11 mouse cellular contexts compared by ENCODE assay signal in genomic region chr13:83872887-83873286, GRCm38 (mm10).
DNase-seq lines count a peak whose midpoint lies in the region; ATAC-seq and TF ChIP-seq lines count a peak whose summit lies in the region.
"Had no signal": no experiment of that assay in that cellular context is flagged by ENCODE, and none has a peak within 500 bp of the region (broad histone marks: within the 10 kb centered on the region; RNA-seq: fewer than 3 reads in every experiment).

No protein-coding gene starts in this region.

- peak; percentile 68 for DNase-seq in brain, adult 2 months (ENCODE audit: low read depth, low spot score)
- peak; percentile 18 for DNase-seq in cerebellum, adult 9-11 months
- DNase-seq in forebrain, postnatal 0 days = peak; percentile 55
- no peak for DNase-seq in midbrain, embryonic 10.5 days (ENCODE audit: low spot score)
- no peak for DNase-seq in natural killer cell, adult 2 months (ENCODE audit: low spot score in 2 of 2)
- no peak for DNase-seq in heart, postnatal 14 days
- DNase-seq in gastrocnemius, adult 18-20 months (ENCODE audit: low spot score) = no peak
- DNase-seq: adrenal gland, postnatal 10 days had no signal

- H3K36me3 ChIP-seq in forebrain, postnatal 0 days (ENCODE audit: insufficient read depth) = no peaks in the 10 kb centered on the region
- no peaks in the 10 kb centered on the region for H3K36me3 ChIP-seq in midbrain, embryonic 10.5 days
- H3K36me3 ChIP-seq: embryonic facial prominence, embryonic 15.5 days; G1E; heart, embryonic 10.5 days had no signal

- no peak overlapping the region for H3K4me3 ChIP-seq in forebrain, postnatal 0 days (ENCODE audit: low read depth, low read length)
- peak overlapping the region; percentile 9; the same call in 1 of the 2 replicates for H3K4me3 ChIP-seq in midbrain, embryonic 10.5 days
- H3K4me3 ChIP-seq: embryonic facial prominence, embryonic 15.5 days; heart, embryonic 10.5 days had no signal

- no peak for TF ChIP-seq CTCF in forebrain, postnatal 0 days (IDR thresholded peaks at IDR 0.05; ENCODE audit: low read depth)

- peaks cover 5% of the 10 kb centered on the region; the same call in 1 of the 2 replicates for H3K4me1 ChIP-seq in forebrain, postnatal 0 days (ENCODE audit: insufficient read depth)
- H3K4me1 ChIP-seq in midbrain, embryonic 10.5 days = peaks cover 32% of the 10 kb centered on the region
- H3K4me1 ChIP-seq: embryonic facial prominence, embryonic 15.5 days; heart, embryonic 10.5 days had no signal

- H3K9me3 ChIP-seq in forebrain, postnatal 0 days (ENCODE audit: low read length) = no peaks in the 10 kb centered on the region
- no peaks in the 10 kb centered on the region for H3K9me3 ChIP-seq in midbrain, embryonic 10.5 days (replicated peaks)
- H3K9me3 ChIP-seq: embryonic facial prominence, embryonic 15.5 days; G1E; heart, embryonic 10.5 days had no signal

- H3K27me3 ChIP-seq in forebrain, postnatal 0 days (ENCODE audit: insufficient read depth, low read length) = no peaks in the 10 kb centered on the region
- no peaks in the 10 kb centered on the region for H3K27me3 ChIP-seq in midbrain, embryonic 10.5 days (ENCODE audit: low read depth, poor library complexity, severe bottlenecking)
- H3K27me3 ChIP-seq: embryonic facial prominence, embryonic 15.5 days had no signal

- intact Hi-C loops in heart, postnatal 14 days (cut with DNase I) = no loop called here

- peak; percentile 74 for ATAC-seq in forebrain, postnatal 0 days

- 7% methylated on average over 5 of the region's 5 CpGs for WGBS in forebrain, postnatal 0 days
- 4% methylated on average over 5 of the region's 5 CpGs for WGBS in midbrain, embryonic 10.5 days

- H3K4me2 ChIP-seq in forebrain, postnatal 0 days (ENCODE audit: low read depth) = no peak overlapping the region
- H3K4me2 ChIP-seq: embryonic facial prominence, embryonic 15.5 days had no signal

- no peak overlapping the region for H3K9ac ChIP-seq in forebrain, postnatal 0 days
- H3K9ac ChIP-seq: embryonic facial prominence, embryonic 15.5 days had no signal

- H3K27ac ChIP-seq in forebrain, postnatal 0 days (ENCODE audit: low read depth, low read length) = 0 out of 2 replicates have a peak overlapping the region, but pooled peaks have one; percentile 66
- H3K27ac ChIP-seq in midbrain, embryonic 10.5 days (replicated peaks) = peak overlapping the region; percentile 78; the same call in 1 of the 2 replicates
- H3K27ac ChIP-seq: embryonic facial prominence, embryonic 15.5 days; heart, embryonic 10.5 days had no signal

Comparison
In these comparisons a context has a peak if more than half of its experiments do, and no peak if none do; other contexts are left out.
1. DNase-seq: peak in brain, adult 2 months (single experiment), cerebellum, adult 9-11 months (single experiment) and forebrain, postnatal 0 days (single experiment); none in midbrain, embryonic 10.5 days (single experiment), natural killer cell, adult 2 months (0 of 2), heart, postnatal 14 days (0 of 2) and gastrocnemius, adult 18-20 months (single experiment).